Mouse (Mus musculus): Measurements from ENCODE around the gene Cd44.
A peak's percentile ranks its signal among the peaks of the same experiment; 100 is the strongest.

Gene Cd44

GRCm38 (mm10) chr2:102900875-102901827 is at the start of gene Cd44:
Gene Cd44, minus strand, starts transcription at chr2:102901665.
- DNase-seq (ENCODE audit: low spot score) = peak; percentile 54

GRCm38 (mm10) chr2:102948481-102948857 is 47.0 kb upstream of the Cd44 start:
- DNase-seq (ENCODE audit: low spot score) = peak; percentile 34

- no peak for DNase-seq (ENCODE audit: low spot score)
Measured at GRCm38 (mm10) chr2:102947846-102948480, 46.5 kb upstream of the Cd44 start.

GRCm38 (mm10) chr2:102945111-102945510 is 43.6 kb upstream of the Cd44 start:
- DNase-seq (ENCODE audit: low spot score) = no peak

- DNase-seq (ENCODE audit: low spot score) = no peak
Measured at GRCm38 (mm10) chr2:102944415-102945012, 43.0 kb upstream of the Cd44 start.

GRCm38 (mm10) chr2:102943983-102944382 is 42.5 kb upstream of the Cd44 start:
- no peak for DNase-seq (ENCODE audit: low spot score)

- no peak for DNase-seq (ENCODE audit: low spot score)
Measured at GRCm38 (mm10) chr2:102942782-102943080, 41.3 kb upstream of the Cd44 start.

GRCm38 (mm10) chr2:102941937-102942781 is 40.7 kb upstream of the Cd44 start:
- DNase-seq (ENCODE audit: low spot score) = no peak

- no peak for DNase-seq (ENCODE audit: low spot score)
Measured at GRCm38 (mm10) chr2:102940813-102941361, 39.4 kb upstream of the Cd44 start.

GRCm38 (mm10) chr2:102940158-102940557 is 38.7 kb upstream of the Cd44 start:
- DNase-seq (ENCODE audit: low spot score) = no peak

GRCm38 (mm10) chr2:102936886-102937285 is 35.4 kb upstream of the Cd44 start:
- no peak for DNase-seq (ENCODE audit: low spot score)

- DNase-seq (ENCODE audit: low spot score) = no peak
Measured at GRCm38 (mm10) chr2:102934834-102935233, 33.4 kb upstream of the Cd44 start.

GRCm38 (mm10) chr2:102933787-102934186 is 32.3 kb upstream of the Cd44 start:
- DNase-seq (ENCODE audit: low spot score) = no peak

- DNase-seq (ENCODE audit: low spot score) = no peak
Measured at GRCm38 (mm10) chr2:102933142-102933541, 31.7 kb upstream of the Cd44 start.

GRCm38 (mm10) chr2:102932667-102933066 is 31.2 kb upstream of the Cd44 start:
- no peak for DNase-seq (ENCODE audit: low spot score)

- DNase-seq (ENCODE audit: low spot score) = no peak
Measured at GRCm38 (mm10) chr2:102928211-102928610, 26.7 kb upstream of the Cd44 start.

- DNase-seq (ENCODE audit: low spot score) = no peak
Measured at GRCm38 (mm10) chr2:102924480-102924879, 23.0 kb upstream of the Cd44 start.

GRCm38 (mm10) chr2:102923682-102924081 is 22.2 kb upstream of the Cd44 start:
- no peak for DNase-seq (ENCODE audit: low spot score)

- DNase-seq (ENCODE audit: low spot score) = no peak
Measured at GRCm38 (mm10) chr2:102922066-102922465, 20.6 kb upstream of the Cd44 start.

GRCm38 (mm10) chr2:102918301-102918700 is 16.8 kb upstream of the Cd44 start:
- DNase-seq (ENCODE audit: low spot score) = no peak

- DNase-seq (ENCODE audit: low spot score) = no peak
Measured at GRCm38 (mm10) chr2:102916596-102916995, 15.1 kb upstream of the Cd44 start.

- DNase-seq (ENCODE audit: low spot score) = no peak
Measured at GRCm38 (mm10) chr2:102914675-102915074, 13.2 kb upstream of the Cd44 start.
